Mouse (Mus musculus) brain, embryonic 14.5 days (tissue): ENCODE results near the gene Trim31.

Experiments used
- CTCF ChIP-seq: fragments of 200-500 bp; IDR thresholded peaks from 2 replicates; pipeline ENCODE4 v1.5.1; 2012; ENCODE audit warnings: inconsistent platforms, mild to moderate bottlenecking, moderate library complexity, borderline replicate concordance; ENCODE audit not compliant: insufficient read depth, insufficient read length; ENCODE audit errors: extremely low read depth
- POLR2A ChIP-seq: fragments of 200-500 bp; IDR thresholded peaks from 2 replicates; pipeline ENCODE4 v1.6.1; 2012; ENCODE audit warnings: mild to moderate bottlenecking, inconsistent platforms, borderline replicate concordance; ENCODE audit not compliant: poor library complexity, insufficient read depth, insufficient read length, severe bottlenecking; ENCODE audit errors: extremely low read depth

DNA sequence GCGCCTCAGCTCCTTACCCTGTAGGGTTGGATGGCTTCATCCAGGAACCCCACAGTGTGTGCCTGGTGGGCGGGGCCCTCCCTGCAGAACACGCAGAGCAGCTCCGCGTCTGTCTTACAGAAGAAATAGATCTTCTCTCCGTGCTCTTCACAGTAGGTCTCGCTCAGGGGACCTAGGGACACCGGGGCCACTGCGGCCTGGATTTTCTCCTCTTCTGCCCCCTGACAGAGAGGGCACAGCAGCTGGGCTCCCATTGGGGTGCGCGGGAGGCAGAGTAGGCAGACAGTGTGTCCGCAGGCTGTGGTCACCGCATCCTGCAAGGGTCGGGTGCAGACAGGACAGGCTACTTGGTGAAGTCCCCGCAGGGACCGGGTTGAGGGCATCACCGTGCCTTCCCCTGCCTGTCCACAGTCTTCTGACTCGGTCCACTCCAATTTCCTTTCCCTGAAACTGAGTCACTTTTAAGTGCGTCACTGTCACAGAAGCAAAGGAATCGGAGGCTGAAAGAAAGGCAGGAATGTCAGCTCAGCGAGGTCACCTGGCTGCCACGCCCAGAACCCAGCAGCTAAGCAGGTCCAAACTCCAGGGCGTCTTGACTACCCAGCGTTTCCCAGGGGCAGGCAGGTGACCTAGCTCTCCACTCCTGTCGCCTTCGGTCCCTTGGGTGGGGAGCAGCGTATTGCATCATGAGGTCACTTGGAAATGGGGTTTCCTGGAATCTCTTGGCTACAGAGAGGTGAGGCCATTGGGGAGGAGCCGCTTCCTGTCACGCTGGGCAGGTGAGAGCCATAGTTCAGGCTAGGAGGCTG, 31.0 kb upstream of the Trim31 start, which contains the start of gene Trim15:
- TF ChIP-seq POLR2A (no peak), CTCF (no peak)
